Mouse (Mus musculus): ENCODE results near the gene Ttc39d. TPM values are rescaled to one million over a fixed set of nuclear protein-coding genes. Genes with fewer than 3 reads are reported as not detected.

The Ttc39d gene
- polyA plus RNA-seq, 1 experiment from 2014 or later: 0.17 TPM

GRCm38 (mm10) chr17:80235477-80235876 is 28.2 kb downstream of the Ttc39d start:
- H3K4me3 ChIP-seq: no peak overlapping the region
- no peak for ATAC-seq (ENCODE audit: low FRiP score, low read depth)
- H3K36me3 ChIP-seq: peaks cover 39% of the 10 kb centered on the region
- H3K4me1 ChIP-seq: no peaks in the 10 kb centered on the region
- H3K9ac ChIP-seq: no peak overlapping the region
- H3K4me2 ChIP-seq (replicated peaks): no peak overlapping the region
- H3K27me3 ChIP-seq: no peaks in the 10 kb centered on the region
- 83% methylated on average over 3 of the region's 3 CpGs for WGBS
- peaks cover 5% of the 10 kb centered on the region; the same call in 1 of the 2 replicates for H3K9me3 ChIP-seq
- H3K27ac ChIP-seq: no peak overlapping the region

GRCm38 (mm10) chr17:80236805-80237204 is 29.5 kb downstream of the Ttc39d start:
- no peak overlapping the region for H3K27ac ChIP-seq
- ATAC-seq (ENCODE audit: low FRiP score, low read depth): no peak
- H3K9ac ChIP-seq: no peak overlapping the region
- H3K9me3 ChIP-seq: peaks cover 5% of the 10 kb centered on the region; the same call in 1 of the 2 replicates
- H3K4me2 ChIP-seq (replicated peaks): no peak overlapping the region
- peaks cover 51% of the 10 kb centered on the region for H3K36me3 ChIP-seq
- no peaks in the 10 kb centered on the region for H3K4me1 ChIP-seq
- no peak overlapping the region for H3K4me3 ChIP-seq
- no peaks in the 10 kb centered on the region for H3K27me3 ChIP-seq
- 88% methylated on average over 3 of the region's 3 CpGs for WGBS

GRCm38 (mm10) chr17:80237475-80237874 is 30.2 kb downstream of the Ttc39d start:
- Histone ChIP-seq H3K27ac (no peak overlapping the region), H3K9ac (no peak overlapping the region), H3K4me2 (replicated peaks) (no peak overlapping the region), H3K36me3 (peaks cover 57% of the 10 kb centered on the region), H3K4me1 (no peaks in the 10 kb centered on the region), H3K9me3 (peaks cover 5% of the 10 kb centered on the region; the same call in 1 of the 2 replicates), H3K27me3 (no peaks in the 10 kb centered on the region), H3K4me3 (no peak overlapping the region)
- WGBS: 90% methylated on average over 5 of the region's 5 CpGs
- no peak for ATAC-seq (ENCODE audit: low FRiP score, low read depth)

GRCm38 (mm10) chr17:80241594-80241993 is 34.3 kb downstream of the Ttc39d start:
- no peak overlapping the region for H3K27ac ChIP-seq
- 91% methylated on average over 9 of the region's 9 CpGs for WGBS
- no peaks in the 10 kb centered on the region for H3K27me3 ChIP-seq
- H3K9me3 ChIP-seq: no peaks in the 10 kb centered on the region
- no peaks in the 10 kb centered on the region for H3K4me1 ChIP-seq
- ATAC-seq (ENCODE audit: low FRiP score, low read depth): no peak
- H3K4me3 ChIP-seq: no peak overlapping the region
- peaks cover 90% of the 10 kb centered on the region for H3K36me3 ChIP-seq
- no peak overlapping the region for H3K9ac ChIP-seq
- no peak overlapping the region for H3K4me2 ChIP-seq (replicated peaks)

GRCm38 (mm10) chr17:80243116-80243515 is 35.9 kb downstream of the Ttc39d start:
- no peaks in the 10 kb centered on the region for H3K4me1 ChIP-seq
- no peak overlapping the region for H3K4me3 ChIP-seq
- ATAC-seq (ENCODE audit: low FRiP score, low read depth): no peak
- H3K9ac ChIP-seq: no peak overlapping the region
- H3K36me3 ChIP-seq: peaks cover 94% of the 10 kb centered on the region
- 60% methylated on average over 13 of the region's 13 CpGs for WGBS
- H3K4me2 ChIP-seq (replicated peaks): no peak overlapping the region
- H3K27ac ChIP-seq: no peak overlapping the region
- no peaks in the 10 kb centered on the region for H3K9me3 ChIP-seq
- H3K27me3 ChIP-seq: no peaks in the 10 kb centered on the region

GRCm38 (mm10) chr17:80252757-80253525 is 45.7 kb downstream of the Ttc39d start:
- ATAC-seq (ENCODE audit: low FRiP score, low read depth): no peak
- H3K36me3 ChIP-seq: peaks cover 97% of the 10 kb centered on the region
- H3K27me3 ChIP-seq: no peaks in the 10 kb centered on the region
- H3K9ac ChIP-seq: no peak overlapping the region
- no peak overlapping the region for H3K27ac ChIP-seq
- H3K4me2 ChIP-seq (replicated peaks): no peak overlapping the region
- H3K9me3 ChIP-seq: no peaks in the 10 kb centered on the region
- H3K4me3 ChIP-seq: no peak overlapping the region
- H3K4me1 ChIP-seq: no peaks in the 10 kb centered on the region
- WGBS: 92% methylated on average over 13 of the region's 13 CpGs

GRCm38 (mm10) chr17:80254421-80254820 is 47.2 kb downstream of the Ttc39d start:
- Histone ChIP-seq H3K36me3 (peaks cover 97% of the 10 kb centered on the region), H3K4me3 (no peak overlapping the region), H3K4me2 (replicated peaks) (no peak overlapping the region), H3K4me1 (no peaks in the 10 kb centered on the region), H3K9ac (no peak overlapping the region), H3K27ac (no peak overlapping the region), H3K9me3 (no peaks in the 10 kb centered on the region), H3K27me3 (no peaks in the 10 kb centered on the region)
- no peak for ATAC-seq (ENCODE audit: low FRiP score, low read depth)
- WGBS: 96% methylated on average over 5 of the region's 5 CpGs

GRCm38 (mm10) chr17:80255208-80255607 is 47.9 kb downstream of the Ttc39d start:
- ATAC-seq (ENCODE audit: low FRiP score, low read depth): no peak
- no peaks in the 10 kb centered on the region for H3K4me1 ChIP-seq
- peaks cover 97% of the 10 kb centered on the region for H3K36me3 ChIP-seq

GRCm38 (mm10) chr17:80267065-80267464 is 59.8 kb downstream of the Ttc39d start:
- WGBS: 97% methylated on average over 4 of the region's 4 CpGs
- H3K4me1 ChIP-seq: no peaks in the 10 kb centered on the region
- no peak overlapping the region for H3K4me2 ChIP-seq (replicated peaks)
- H3K9ac ChIP-seq: no peak overlapping the region
- H3K9me3 ChIP-seq: no peaks in the 10 kb centered on the region
- H3K36me3 ChIP-seq: peaks cover 91% of the 10 kb centered on the region
- no peak for ATAC-seq (ENCODE audit: low FRiP score, low read depth)
- no peak overlapping the region for H3K27ac ChIP-seq
- no peak overlapping the region for H3K4me3 ChIP-seq
- H3K27me3 ChIP-seq: no peaks in the 10 kb centered on the region

More at GRCm38 (mm10) chr17:80255208-80255607, 47.9 kb downstream of the Ttc39d start:
- Histone ChIP-seq H3K4me2 (replicated peaks) (no peak overlapping the region), H3K27me3 (no peaks in the 10 kb centered on the region), H3K9ac (no peak overlapping the region), H3K27ac (no peak overlapping the region), H3K9me3 (no peaks in the 10 kb centered on the region), H3K4me3 (no peak overlapping the region)
- WGBS: 39% methylated on average over 13 of the region's 13 CpGs

Other genes with a start within 250 kb of the Ttc39d start
- 63.7 and 64.1 TPM in 2 replicates for gene Hnrnpll, start 145.1 kb upstream of the Ttc39d start, polyA plus RNA-seq (2015; fragmentation: Nextera tagmentation; extraction: Ambion mirVana)
- 15.5 and 17.2 TPM in 2 replicates for gene Galm, start 80.0 kb upstream of the Ttc39d start, polyA plus RNA-seq (2015; fragmentation: Nextera tagmentation; extraction: Ambion mirVana)
- 721 and 736 TPM in 2 replicates for gene Srsf7, start 153 bp upstream of the Ttc39d start, polyA plus RNA-seq (2015; fragmentation: Nextera tagmentation; extraction: Ambion mirVana)
- gene Gemin6, start 17.0 kb downstream of the Ttc39d start, polyA plus RNA-seq (2015; fragmentation: Nextera tagmentation; extraction: Ambion mirVana): 37.3 and 38.4 TPM in 2 replicates
- gene Morn2, start 82.7 kb downstream of the Ttc39d start, polyA plus RNA-seq (2015; fragmentation: Nextera tagmentation; extraction: Ambion mirVana): 18.9 and 19.7 TPM in 2 replicates
- 24.4 and 25.5 TPM in 2 replicates for gene Dhx57, start 83.0 kb downstream of the Ttc39d start, polyA plus RNA-seq (2015; fragmentation: Nextera tagmentation; extraction: Ambion mirVana)
- gene Arhgef33, start 99.9 kb downstream of the Ttc39d start, polyA plus RNA-seq (2015; fragmentation: Nextera tagmentation; extraction: Ambion mirVana): 1.2 and 1.5 TPM in 2 replicates
- gene Gm10190, start 166.1 kb downstream of the Ttc39d start, polyA plus RNA-seq (2015; fragmentation: Nextera tagmentation; extraction: Ambion mirVana): 2.3 and 2.7 TPM in 2 replicates